Mouse (Mus musculus): ENCODE data around the gene Lins1.

GRCm38 (mm10) chr7:66689620-66690360 lies at the start of gene Lins1:
- TF ChIP-seq POLR2A (IDR thresholded peaks at IDR 0.05; ENCODE audit: borderline replicate concordance, low read depth, low read length), result no peak
- 0 out of 2 replicates have a peak, but pooled peaks have one; percentile 36 for TF ChIP-seq CTCF (IDR thresholded peaks at IDR 0.05; ENCODE audit: low read depth, low read length)
